Mouse (Mus musculus): ENCODE measurements around the gene Xlr5a. TPM values are rescaled to one million over a fixed set of nuclear protein-coding genes. Genes with fewer than 3 reads are reported as not detected.
"Not testable (repeated sequence)": the region's sequence is repeated elsewhere in the genome, so short reads cannot be mapped to it uniquely, and the experiment has no call there.

Gene Xlr5a
- total RNA-seq, 2 experiments from 2014 or later: not detected

- DNase-seq: not testable (repeated sequence)
These were observed 149.6 kb downstream of the Xlr5a start for GRCm38 (mm10) chrX:73143218-73143618.

DNA sequence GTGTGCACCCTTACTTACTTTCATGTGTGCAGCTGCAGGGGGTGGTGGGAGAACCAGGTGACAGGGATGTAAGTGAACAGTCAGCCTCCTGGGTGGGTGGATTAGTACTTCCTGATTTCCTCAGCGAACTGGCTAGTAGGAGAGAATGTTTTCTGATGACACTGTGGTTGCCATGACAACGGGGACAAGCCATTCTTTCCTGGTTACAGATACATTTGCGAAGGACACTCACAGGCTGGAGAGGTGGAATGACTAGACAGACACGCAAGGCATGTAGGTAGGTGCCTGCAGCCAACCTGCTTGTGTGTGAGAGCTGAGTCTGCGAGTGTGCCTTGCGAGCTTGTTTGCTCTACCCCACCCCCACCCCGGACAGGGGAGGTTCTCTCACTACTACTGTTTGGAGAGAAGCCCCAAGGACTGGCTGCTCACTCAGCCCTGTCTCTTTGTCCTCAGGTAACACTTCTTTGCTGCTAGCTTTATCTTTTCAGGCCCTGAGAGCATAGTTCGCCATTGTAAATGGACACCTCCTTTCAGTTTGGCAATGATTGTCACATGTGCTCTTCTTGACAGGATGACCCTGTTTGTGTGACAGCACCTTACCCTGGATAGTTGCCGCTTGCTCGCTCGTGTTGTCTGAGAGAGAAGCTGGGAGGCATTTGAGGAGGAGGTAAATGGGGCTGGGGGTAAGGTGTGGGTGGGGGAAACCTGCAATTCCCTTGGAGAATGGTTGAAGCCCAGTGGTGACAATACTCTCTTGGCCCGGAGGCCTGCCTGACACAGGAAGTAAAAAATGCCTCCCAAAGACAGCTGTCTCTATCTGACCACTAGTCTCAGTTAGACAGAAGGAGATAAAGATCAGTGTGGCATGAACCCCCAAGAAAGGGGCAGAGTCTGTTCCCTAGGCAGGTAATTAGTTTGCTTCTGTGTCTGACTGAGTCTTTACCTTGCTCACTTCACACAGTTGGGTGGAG, 169.6 kb downstream of the Xlr5a start:
- not testable (repeated sequence) for DNase-seq

DNA sequence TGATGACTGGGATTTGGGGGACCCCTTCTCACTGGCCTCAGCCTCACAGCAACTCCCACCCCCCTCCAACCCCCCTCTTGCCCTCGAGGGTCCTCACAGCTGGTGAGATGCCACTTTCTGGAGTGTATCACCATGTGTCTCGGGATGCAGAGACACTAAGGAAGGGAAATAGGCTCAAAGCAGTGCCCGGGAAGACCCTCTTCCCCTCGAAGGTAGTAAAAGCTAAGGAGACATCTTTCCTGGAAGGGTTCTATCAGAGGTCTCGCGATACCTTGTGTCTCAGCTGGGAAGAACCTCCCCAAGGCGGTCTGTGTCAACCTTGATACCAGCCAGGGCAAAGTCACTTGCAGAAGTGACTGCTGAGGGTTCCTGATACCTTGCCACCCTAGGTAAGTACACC, 176.0 kb downstream of the Xlr5a start, which contains the start of gene Gm14685:
TSS of gene Gm14685 (plus strand) at position 301 of the 400 bp plus-strand sequence.
- not testable (repeated sequence) for DNase-seq

GRCm38 (mm10) chrX:73096941-73097508, 195.8 kb downstream of the Xlr5a start, which contains the start of gene Xlr3a:
Gene Xlr3a (minus strand): TSS chrX:73097095.
- DNase-seq: not testable (repeated sequence)

DNA sequence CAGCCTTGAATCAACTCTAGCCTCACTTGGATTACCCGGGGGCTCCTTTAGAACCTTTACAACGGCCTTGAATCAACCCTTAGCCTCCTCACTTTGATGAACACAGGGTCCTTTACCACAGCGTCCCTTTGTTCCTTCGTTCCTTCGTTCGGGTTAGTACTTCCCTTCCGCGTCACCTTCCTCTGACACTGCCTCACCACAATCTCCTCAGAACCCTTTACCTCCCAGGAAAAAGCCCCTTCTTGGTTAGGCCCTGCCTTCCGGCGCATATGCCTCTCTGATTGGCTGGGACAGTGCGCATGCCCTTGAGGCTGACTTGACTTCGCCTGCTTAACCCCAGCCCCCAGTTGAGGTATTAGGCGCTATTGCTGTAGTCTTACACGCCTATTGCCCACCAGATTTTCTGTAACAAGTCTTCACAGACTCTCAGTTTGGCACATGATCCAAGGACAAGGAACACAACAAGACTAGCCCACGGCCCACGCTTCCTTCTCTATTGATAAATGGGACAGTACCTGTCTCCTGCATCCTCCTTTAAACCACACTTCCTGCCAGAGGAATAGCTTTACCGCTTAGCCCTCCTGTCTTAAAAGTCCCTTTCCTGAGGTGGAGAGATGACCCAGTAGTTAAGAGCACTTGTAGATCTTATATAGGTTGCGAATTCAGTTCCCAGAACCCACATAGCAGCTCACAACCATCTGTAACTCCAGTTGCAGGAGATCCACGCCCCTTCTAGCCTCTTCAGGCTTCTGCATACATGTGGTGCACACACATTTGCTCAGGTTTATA, 210.3 kb downstream of the Xlr5a start, which contains the start of gene Xlr4a:
TSS of gene Xlr4a (minus strand) at position 212 of the 789 bp plus-strand sequence.
- DNase-seq: not testable (repeated sequence)

DNA sequence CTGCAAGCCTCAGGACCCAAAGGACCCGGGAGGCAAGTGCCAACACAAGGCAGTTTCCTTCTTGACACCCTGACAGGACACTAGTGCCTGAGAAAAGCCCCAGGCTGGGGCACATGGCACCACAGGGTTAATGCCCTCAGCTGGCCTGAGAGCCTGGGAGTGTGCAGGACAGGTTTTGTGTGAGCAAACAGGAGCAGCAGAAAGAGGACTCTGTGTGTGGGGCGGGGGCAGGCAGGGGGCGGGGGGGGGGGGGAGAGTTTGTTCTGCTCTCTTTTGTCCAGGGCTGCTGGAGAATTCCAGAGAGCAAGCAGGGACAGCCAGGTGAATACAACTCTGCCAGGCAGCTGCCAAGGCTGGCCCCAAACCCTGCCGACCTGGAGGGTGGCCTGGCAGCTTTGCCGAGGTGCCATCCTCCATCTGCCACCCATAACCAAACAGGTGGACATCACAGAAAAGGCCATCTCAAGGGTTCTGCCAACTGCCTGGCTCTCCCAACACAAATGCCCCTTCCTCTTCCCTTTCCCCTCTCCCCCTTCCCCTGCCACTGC, 225.9 kb downstream of the Xlr5a start:
- DNase-seq: not testable (repeated sequence)

GRCm38 (mm10) chrX:73064415-73064793, 228.4 kb downstream of the Xlr5a start, which contains the start of gene Pnma3:
Gene Pnma3 (plus strand): TSS chrX:73064787.
- DNase-seq: no peak

- no peak for DNase-seq
These were observed 229.0 kb downstream of the Xlr5a start for GRCm38 (mm10) chrX:73063512-73064414.

- DNase-seq: no peak
These were observed 230.5 kb downstream of the Xlr5a start for GRCm38 (mm10) chrX:73062323-73062722.

DNA sequence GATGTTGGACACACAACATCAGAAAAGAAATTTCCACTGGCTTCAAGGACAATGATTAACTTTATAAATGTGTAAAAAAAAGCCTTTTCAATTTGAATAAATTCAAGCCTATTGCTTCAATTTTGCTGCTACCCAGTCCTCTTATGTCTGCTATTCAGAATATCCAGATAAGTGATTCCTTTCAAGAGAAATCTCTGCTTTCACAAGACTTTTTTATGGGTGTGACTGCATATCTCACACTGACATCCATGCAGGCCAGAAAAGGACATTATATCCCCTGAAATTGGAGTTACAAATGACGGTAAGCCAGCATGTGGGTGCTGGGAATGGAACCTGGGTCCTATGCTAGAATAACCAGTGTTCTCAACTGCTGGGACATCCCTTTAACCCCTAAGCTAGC, 231.2 kb downstream of the Xlr5a start:
- no peak for DNase-seq

Other genes starting within 250 kb of the Xlr5a start
- under 1 TPM in 1 of 2 experiments, not detected in 1; 0.12 TPM for gene Pnma3, start 228.2 kb downstream of the Xlr5a start, total RNA-seq (2021)
- not detected for gene Xlr4a, start 210.5 kb downstream of the Xlr5a start, total RNA-seq (2021)
- under 1 TPM; 0.20 to 0.59 TPM for gene Xlr3a, start 195.9 kb downstream of the Xlr5a start, total RNA-seq (2021)
- not detected for gene Gm14685, start 175.9 kb downstream of the Xlr5a start, total RNA-seq (2021)
- not detected for gene Xlr5b, start 144.2 kb downstream of the Xlr5a start, total RNA-seq (2021)
- not detected for gene DXBay18, start 143.5 kb downstream of the Xlr5a start, total RNA-seq (2021)
- gene Spin2d, start 116.0 kb downstream of the Xlr5a start, total RNA-seq (2021): not detected
- gene Xlr3b, start 100.8 kb downstream of the Xlr5a start, total RNA-seq (2021): 1 to 10 TPM; 6.6 to 8.4 TPM
- gene Xlr4b, start 78.6 kb downstream of the Xlr5a start, total RNA-seq (2021): not detected
- gene F8a, start 64.7 kb downstream of the Xlr5a start, total RNA-seq (2021): 1 to 10 TPM; 7.5 to 8.2 TPM
- under 1 TPM in 1 of 2 experiments, not detected in 1; 0.80 TPM for gene Xlr4c, start 49.8 kb downstream of the Xlr5a start, total RNA-seq (2021)
- under 1 TPM; 0.38 to 0.45 TPM for gene Xlr3c, start 27.6 kb downstream of the Xlr5a start, total RNA-seq (2021)
- gene Xlr5c, start within 50 bp of the Xlr5a start, total RNA-seq (2021): not detected
- gene Gm45015, start 43.9 kb upstream of the Xlr5a start, total RNA-seq (2021): not detected
- gene Zfp275, start 49.6 kb upstream of the Xlr5a start, total RNA-seq (2021): 10 to 100 TPM in 1 of 2 experiments, 1 to 10 TPM in 1; 8.5 to 12.8 TPM
- not detected for gene Gm18336, start 105.8 kb upstream of the Xlr5a start, total RNA-seq (2021)
- under 1 TPM in 1 of 2 experiments, not detected in 1; 0.05 TPM for gene Zfp92, start 118.1 kb upstream of the Xlr5a start, total RNA-seq (2021)
- not detected for gene Trex2, start 142.4 kb upstream of the Xlr5a start, total RNA-seq (2021)
- gene Haus7, start 166.1 kb upstream of the Xlr5a start, total RNA-seq (2021): 10 to 100 TPM; 21.2 to 25.1 TPM
- 100 to 1,000 TPM; 303 to 408 TPM for gene Bgn, start 190.6 kb upstream of the Xlr5a start, total RNA-seq (2021)
- gene Atp2b3, start 210.1 kb upstream of the Xlr5a start, total RNA-seq (2021): 1 to 10 TPM; 7.8 to 8.4 TPM